21 mouse cellular contexts compared by ENCODE assay signal in genomic region chr5:49259356-49259755, GRCm38 (mm10).
DNase-seq lines count a peak whose midpoint lies in the region; ATAC-seq and TF ChIP-seq lines count a peak whose summit lies in the region.
"Had no signal": no experiment of that assay in that cellular context is flagged by ENCODE, and none has a peak within 500 bp of the region (broad histone marks: within the 10 kb centered on the region; RNA-seq: fewer than 3 reads in every experiment).

No protein-coding gene starts in this region.

- TF ChIP-seq EP300 in heart, postnatal 0 days (IDR thresholded peaks at IDR 0.05; ENCODE audit: low read depth): no peak

- H3K27ac ChIP-seq in heart, postnatal 0 days (ENCODE audit: low read depth): no peak overlapping the region
- no peak overlapping the region for H3K27ac ChIP-seq in kidney, embryonic 15.5 days
- H3K27ac ChIP-seq: forebrain, embryonic 13.5 days; hindbrain, embryonic 12.5 days; kidney, postnatal 0 days; limb, embryonic 13.5 days; liver, embryonic 13.5 days; lung, embryonic 15.5 days; midbrain, embryonic 12.5 days; stomach, embryonic 15.5 days had no signal

- ATAC-seq in heart, postnatal 0 days (ENCODE audit: insufficient read depth, low read depth): no peak
- ATAC-seq in kidney, embryonic 15.5 days (replicated peaks; ENCODE audit: low FRiP score): no peak
- ATAC-seq: forebrain, embryonic 13.5 days; Patski had no signal

- 59% methylated on average over 4 of the region's 4 CpGs for WGBS in heart, postnatal 0 days
- 87% methylated on average over 4 of the region's 4 CpGs for WGBS in kidney, embryonic 15.5 days

- TF ChIP-seq CTCF in heart, postnatal 0 days (IDR thresholded peaks at IDR 0.05; ENCODE audit: low read depth): no peak

- H3K4me2 ChIP-seq in heart, postnatal 0 days (ENCODE audit: low read depth, low read length): no peak overlapping the region
- no peak overlapping the region for H3K4me2 ChIP-seq in kidney, embryonic 15.5 days
- H3K4me2 ChIP-seq: forebrain, embryonic 13.5 days; hindbrain, embryonic 12.5 days; limb, embryonic 13.5 days; liver, embryonic 13.5 days; lung, embryonic 15.5 days; midbrain, embryonic 12.5 days; stomach, embryonic 15.5 days had no signal

- H3K4me3 ChIP-seq in heart, postnatal 0 days (ENCODE audit: low read depth, low read length): no peak overlapping the region
- H3K4me3 ChIP-seq in kidney, embryonic 15.5 days (replicated peaks): no peak overlapping the region
- H3K4me3 ChIP-seq: erythroblast, embryonic 14.5 days; forebrain, embryonic 13.5 days; hindbrain, embryonic 12.5 days; limb, embryonic 13.5 days; liver, embryonic 13.5 days; lung, embryonic 15.5 days; midbrain, embryonic 12.5 days; stomach, embryonic 15.5 days had no signal

- peak; percentile 30 to 33 for DNase-seq in cerebellum, adult 18-20 months
- DNase-seq in cerebellum, adult 9-11 months: no peak
- DNase-seq in heart, postnatal 0 days (ENCODE audit: low spot score): peak; percentile 23
- no peak for DNase-seq in heart, adult 8-10 months (ENCODE audit: low spot score)
- peak; percentile 12 to 33 for DNase-seq in kidney, postnatal 25 days
- DNase-seq in retina, adult 2 months (ENCODE audit: low read depth, low spot score): peak; percentile 1
- DNase-seq in retina, postnatal 1 day: no peak
- DNase-seq: adrenal gland, adult 8-10 months; layer of hippocampus, adult 9-11 months; liver, embryonic 13.5 days; thymus, adult 2 months had no signal

- no peaks in the 10 kb centered on the region for H3K27me3 ChIP-seq in heart, postnatal 0 days (ENCODE audit: control insufficient read depth, insufficient read depth, low read length)
- H3K27me3 ChIP-seq in kidney, embryonic 15.5 days: no peaks in the 10 kb centered on the region
- H3K27me3 ChIP-seq: forebrain, embryonic 13.5 days; hindbrain, embryonic 12.5 days; limb, embryonic 13.5 days; liver, embryonic 13.5 days; lung, embryonic 15.5 days; midbrain, embryonic 12.5 days; stomach, embryonic 15.5 days had no signal

- no peak overlapping the region for H3K9ac ChIP-seq in heart, postnatal 0 days (replicated peaks; ENCODE audit: low read depth, low read length)
- H3K9ac ChIP-seq in kidney, embryonic 15.5 days: no peak overlapping the region
- H3K9ac ChIP-seq: forebrain, embryonic 13.5 days; hindbrain, embryonic 12.5 days; limb, embryonic 13.5 days; liver, embryonic 13.5 days; lung, embryonic 15.5 days; midbrain, embryonic 12.5 days; stomach, embryonic 15.5 days had no signal

- H3K9me3 ChIP-seq in heart, postnatal 0 days (replicated peaks; ENCODE audit: control insufficient read depth, low read length): no peaks in the 10 kb centered on the region
- H3K9me3 ChIP-seq in kidney, embryonic 15.5 days (replicated peaks): no peaks in the 10 kb centered on the region
- H3K9me3 ChIP-seq: forebrain, embryonic 13.5 days; hindbrain, embryonic 12.5 days; limb, embryonic 13.5 days; liver, embryonic 13.5 days; lung, embryonic 15.5 days; midbrain, embryonic 12.5 days; stomach, embryonic 15.5 days had no signal

- H3K36me3 ChIP-seq in heart, postnatal 0 days (replicated peaks; ENCODE audit: control insufficient read depth, insufficient read depth, low read length): no peaks in the 10 kb centered on the region
- H3K36me3 ChIP-seq in kidney, embryonic 15.5 days: no peaks in the 10 kb centered on the region
- H3K36me3 ChIP-seq: hindbrain, embryonic 12.5 days; limb, embryonic 13.5 days; liver, embryonic 13.5 days; lung, embryonic 15.5 days; midbrain, embryonic 12.5 days; stomach, embryonic 15.5 days had no signal

- no peaks in the 10 kb centered on the region for H3K4me1 ChIP-seq in heart, postnatal 0 days (ENCODE audit: control insufficient read depth, insufficient read depth)
- no peaks in the 10 kb centered on the region for H3K4me1 ChIP-seq in kidney, embryonic 15.5 days
- H3K4me1 ChIP-seq: forebrain, embryonic 13.5 days; hindbrain, embryonic 12.5 days; limb, embryonic 13.5 days; liver, embryonic 13.5 days; lung, embryonic 15.5 days; midbrain, embryonic 12.5 days; stomach, embryonic 15.5 days had no signal

Comparison
In these comparisons a context has a peak if more than half of its experiments do, and no peak if none do; other contexts are left out.
1. DNase-seq: peak in cerebellum, adult 18-20 months (2 of 2), heart, postnatal 0 days (single experiment), kidney, postnatal 25 days (2 of 2) and retina, adult 2 months (single experiment); none in cerebellum, adult 9-11 months (single experiment), heart, adult 8-10 months (single experiment) and retina, postnatal 1 day (single experiment).